Mouse (Mus musculus): ENCODE results near the gene Galnt6.

- no peak for TF ChIP-seq POLR2A (IDR thresholded peaks at IDR 0.05; ENCODE audit: extremely low read depth, insufficient read depth, low read length)
- no peak for TF ChIP-seq CTCF (IDR thresholded peaks at IDR 0.05; ENCODE audit: low read depth, low read length)
Observed at GRCm38 (mm10) chr15:100762649-100763048, 33.5 kb upstream of the Galnt6 start.
